Mouse (Mus musculus): Measurements from ENCODE around the gene Rims1.

The Rims1 gene

GRCm38 (mm10) chr1:22694514-22694913, 111.3 kb downstream of the Rims1 start:
- no peak for DNase-seq (ENCODE audit: low spot score in 2 of 2)

GRCm38 (mm10) chr1:22683455-22683854, 122.3 kb downstream of the Rims1 start:
- DNase-seq (ENCODE audit: low spot score in 2 of 2): no peak

- DNase-seq (ENCODE audit: low spot score in 2 of 2): no peak
Measured at GRCm38 (mm10) chr1:22664196-22664595, 141.6 kb downstream of the Rims1 start.

- DNase-seq (ENCODE audit: low spot score in 2 of 2): no peak
Measured at GRCm38 (mm10) chr1:22661825-22662224, 144.0 kb downstream of the Rims1 start.

- no peak for DNase-seq (ENCODE audit: low spot score in 2 of 2)
Measured at GRCm38 (mm10) chr1:22655983-22656382, 149.8 kb downstream of the Rims1 start.

GRCm38 (mm10) chr1:22654903-22655302, 150.9 kb downstream of the Rims1 start:
- no peak for DNase-seq (ENCODE audit: low spot score in 2 of 2)

- no peak for DNase-seq (ENCODE audit: low spot score in 2 of 2)
Measured at GRCm38 (mm10) chr1:22650588-22650987, 155.2 kb downstream of the Rims1 start.

- no peak for DNase-seq (ENCODE audit: low spot score in 2 of 2)
Measured at GRCm38 (mm10) chr1:22649432-22649831, 156.4 kb downstream of the Rims1 start.

- no peak for DNase-seq (ENCODE audit: low spot score in 2 of 2)
Measured at GRCm38 (mm10) chr1:22645257-22645656, 160.5 kb downstream of the Rims1 start.

GRCm38 (mm10) chr1:22640568-22640967, 165.2 kb downstream of the Rims1 start:
- DNase-seq (ENCODE audit: low spot score in 2 of 2): no peak

GRCm38 (mm10) chr1:22639702-22640101, 166.1 kb downstream of the Rims1 start:
- DNase-seq (ENCODE audit: low spot score in 2 of 2): no peak

GRCm38 (mm10) chr1:22633871-22634270, 171.9 kb downstream of the Rims1 start:
- DNase-seq (ENCODE audit: low spot score in 2 of 2): no peak

- no peak for DNase-seq (ENCODE audit: low spot score in 2 of 2)
Measured at GRCm38 (mm10) chr1:22632551-22632950, 173.2 kb downstream of the Rims1 start.

- no peak for DNase-seq (ENCODE audit: low spot score in 2 of 2)
Measured at GRCm38 (mm10) chr1:22631991-22632390, 173.8 kb downstream of the Rims1 start.

- no peak for DNase-seq (ENCODE audit: low spot score in 2 of 2)
Measured at GRCm38 (mm10) chr1:22629011-22629410, 176.8 kb downstream of the Rims1 start.

GRCm38 (mm10) chr1:22627013-22627412, 178.8 kb downstream of the Rims1 start:
- no peak for DNase-seq (ENCODE audit: low spot score in 2 of 2)

- no peak for DNase-seq (ENCODE audit: low spot score in 2 of 2)
Measured at GRCm38 (mm10) chr1:22626295-22626694, 179.5 kb downstream of the Rims1 start.

GRCm38 (mm10) chr1:22620827-22621226, 185.0 kb downstream of the Rims1 start:
- no peak for DNase-seq (ENCODE audit: low spot score in 2 of 2)

GRCm38 (mm10) chr1:22615601-22616000, 190.2 kb downstream of the Rims1 start:
- DNase-seq (ENCODE audit: low spot score in 2 of 2): no peak

GRCm38 (mm10) chr1:22613609-22614008, 192.2 kb downstream of the Rims1 start:
- DNase-seq (ENCODE audit: low spot score in 2 of 2): no peak

- DNase-seq (ENCODE audit: low spot score in 2 of 2): no peak
Measured at GRCm38 (mm10) chr1:22604329-22605044, 201.3 kb downstream of the Rims1 start.

- DNase-seq (ENCODE audit: low spot score in 2 of 2): no peak
Measured at GRCm38 (mm10) chr1:22596197-22596596, 209.6 kb downstream of the Rims1 start.

- DNase-seq (ENCODE audit: low spot score in 2 of 2): no peak
Measured at GRCm38 (mm10) chr1:22594841-22595240, 211.0 kb downstream of the Rims1 start.

GRCm38 (mm10) chr1:22587859-22588383, 217.9 kb downstream of the Rims1 start:
- DNase-seq (ENCODE audit: low spot score in 2 of 2): no peak

Measured in urinary bladder, postnatal 4 days (tissue).